Mouse (Mus musculus) intestine, embryonic 15.5 days (tissue): ENCODE results near the gene Dhx15. TPM values are rescaled to one million over a fixed set of nuclear protein-coding genes. Genes with fewer than 3 reads are reported as not detected.
"Not testable (repeated sequence)": the region's sequence is repeated elsewhere in the genome, so short reads cannot be mapped to it uniquely, and the experiment has no call there.

ENCODE experiments used
- ATAC-seq: fragments of 200-750 bp; cut with Nextera tagmentation; 2 replicates; pipeline ENCODE4 v1.8.0; 2017; ENCODE audit warnings: moderate TSS enrichment, moderate library complexity
- H3K27ac ChIP-seq: fragments of 300-500 bp; sonication (generic); 2 replicates; pipeline ENCODE4 v1.5.1; 2015; ENCODE audit warnings: mild to moderate bottlenecking, inconsistent platforms
- H3K27me3 ChIP-seq: fragments of 300-500 bp; sonication (generic); replicated peaks from 2 replicates; pipeline ENCODE4 v1.6.1; 2015; ENCODE audit warnings: inconsistent platforms
- H3K36me3 ChIP-seq: fragments of 300-500 bp; sonication (generic); 2 replicates; pipeline ENCODE4 v1.6.1; 2015; ENCODE audit warnings: inconsistent platforms
- H3K4me1 ChIP-seq: fragments of 300-500 bp; sonication (generic); replicated peaks from 2 replicates; pipeline ENCODE4 v1.6.1; 2015; ENCODE audit warnings: inconsistent platforms
- H3K4me2 ChIP-seq: fragments of 300-500 bp; sonication (generic); replicated peaks from 2 replicates; pipeline ENCODE4 v1.6.1; 2015; ENCODE audit warnings: mild to moderate bottlenecking, inconsistent platforms
- H3K4me3 ChIP-seq: fragments of 300-500 bp; sonication (generic); replicated peaks from 2 replicates; pipeline ENCODE4 v1.5.1; 2015; ENCODE audit warnings: inconsistent platforms
- H3K9ac ChIP-seq: fragments of 300-500 bp; sonication (generic); 2 replicates; pipeline ENCODE4 v1.6.1; 2015; ENCODE audit warnings: inconsistent platforms
- H3K9me3 ChIP-seq: fragments of 300-500 bp; sonication (generic); 2 replicates; pipeline ENCODE4 v1.6.1; 2016; ENCODE audit warnings: inconsistent platforms
- WGBS: fragments of 180-500 bp; shearing (Covaris S2); methylation state at CpG from one replicate; pipeline ENCODE4 v1.1.7; 2015; 5-methylcytosine and 5-hydroxymethylcytosine counted together
- polyA plus RNA-seq: library from polyadenylated mRNA; unstranded; fragments of >200 nt; fragmentation: Nextera tagmentation; extraction: Ambion mirVana; gene quantifications from 2 replicates; pipeline ENCODE4 v1.2.1, GENCODE M21; 2015

Dhx15 gene
- polyA plus RNA-seq = 138 and 146 TPM in 2 replicates

- peak within 1 kb of the TSS; percentile 96 for H3K27ac ChIP-seq
- H3K9me3 ChIP-seq = no peaks in the 10 kb centered on the region
- no peaks in the 10 kb centered on the region for H3K36me3 ChIP-seq
- H3K4me1 ChIP-seq = peaks cover 14% of the 10 kb centered on the region
- H3K27me3 ChIP-seq = no peaks in the 10 kb centered on the region
- peak; percentile 97 for ATAC-seq
- under 1% methylated on average over 53 of the region's 53 CpGs for WGBS
- peak within 1 kb of the TSS; percentile 64 for H3K4me2 ChIP-seq
- H3K4me3 ChIP-seq = peak within 1 kb of the TSS; percentile 99
- peak within 1 kb of the TSS; percentile 99 for H3K9ac ChIP-seq
Observed at GRCm38 (mm10) chr5:52190371-52191179, at the start of gene Dhx15. Gene Dhx15 (minus strand): TSS chr5:52190514.

DNA sequence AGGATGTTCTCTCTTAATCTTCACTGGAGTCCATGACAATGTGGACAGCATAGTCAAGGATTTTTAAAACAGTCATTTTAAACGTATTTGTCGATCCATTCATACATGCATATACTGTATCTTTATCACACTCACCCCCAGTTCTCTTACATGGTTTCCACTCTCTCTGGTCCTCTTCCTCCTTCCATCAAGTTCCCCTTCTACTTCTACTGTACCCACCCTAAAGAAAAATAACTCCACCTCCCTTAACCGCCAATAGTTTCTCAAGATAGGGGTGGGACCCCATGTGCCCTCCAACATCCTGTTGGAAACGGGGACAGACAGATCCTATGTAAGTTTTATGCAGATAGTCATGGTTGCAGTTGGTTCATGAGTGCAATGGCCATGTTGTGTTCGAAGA, 48.6 kb upstream of the Dhx15 start:
- no peaks in the 10 kb centered on the region for H3K36me3 ChIP-seq
- ATAC-seq = no peak
- H3K4me3 ChIP-seq = no peak overlapping the region
- no peak overlapping the region for H3K4me2 ChIP-seq
- H3K27ac ChIP-seq = no peak overlapping the region
- H3K27me3 ChIP-seq = no peaks in the 10 kb centered on the region
- no peaks in the 10 kb centered on the region for H3K9me3 ChIP-seq
- WGBS = 89% methylated on average over 5 of the region's 5 CpGs
- H3K4me1 ChIP-seq = no peaks in the 10 kb centered on the region; the same call in 1 of the 2 replicates
- no peak overlapping the region for H3K9ac ChIP-seq

DNA sequence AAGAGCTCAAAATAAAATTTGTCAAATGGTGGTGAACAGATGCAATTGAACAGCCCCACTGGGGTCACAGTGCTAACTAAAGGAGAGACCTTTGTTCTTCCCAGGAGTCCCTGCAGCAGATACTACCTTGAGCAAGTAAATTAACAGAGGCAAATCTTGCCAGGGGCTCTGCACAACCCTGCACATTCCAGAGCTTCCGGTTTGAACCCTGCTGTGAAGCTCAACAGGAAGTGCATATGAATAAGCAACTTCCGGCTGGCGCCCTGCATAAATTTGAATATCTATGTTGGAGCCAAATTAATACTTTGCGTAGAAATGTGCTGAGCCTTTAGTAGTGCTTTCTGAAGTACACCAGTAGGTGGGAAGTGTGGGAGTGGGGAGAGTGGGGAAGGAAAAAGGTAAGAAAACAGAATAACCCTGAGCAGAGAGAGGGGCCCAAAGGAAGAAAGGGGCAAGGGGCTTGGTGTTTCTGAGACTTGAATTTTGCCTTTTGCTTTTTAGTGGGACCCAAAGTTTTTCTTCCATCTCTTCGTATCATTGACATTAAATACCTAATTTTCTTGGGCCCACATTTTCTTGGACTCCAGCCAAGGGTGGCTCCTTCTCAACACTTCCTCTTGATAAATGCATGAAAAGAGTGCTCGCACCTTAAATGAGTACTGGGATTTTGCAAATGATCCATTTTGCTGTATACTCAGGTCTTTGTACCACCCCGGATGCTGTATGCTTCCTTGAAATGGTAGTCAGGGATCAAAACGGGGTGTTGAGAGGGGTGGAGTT, 47.8 kb upstream of the Dhx15 start:
- Histone ChIP-seq H3K9me3 (no peaks in the 10 kb centered on the region), H3K4me1 (no peaks in the 10 kb centered on the region; the same call in 1 of the 2 replicates), H3K9ac (no peak overlapping the region), H3K4me3 (no peak overlapping the region), H3K27ac (no peak overlapping the region), H3K4me2 (no peak overlapping the region), H3K27me3 (no peaks in the 10 kb centered on the region), H3K36me3 (no peaks in the 10 kb centered on the region)
- 72% methylated on average over 8 of the region's 8 CpGs for WGBS
- ATAC-seq = 0 out of 2 replicates have a peak, but pooled peaks have one; percentile 28

DNA sequence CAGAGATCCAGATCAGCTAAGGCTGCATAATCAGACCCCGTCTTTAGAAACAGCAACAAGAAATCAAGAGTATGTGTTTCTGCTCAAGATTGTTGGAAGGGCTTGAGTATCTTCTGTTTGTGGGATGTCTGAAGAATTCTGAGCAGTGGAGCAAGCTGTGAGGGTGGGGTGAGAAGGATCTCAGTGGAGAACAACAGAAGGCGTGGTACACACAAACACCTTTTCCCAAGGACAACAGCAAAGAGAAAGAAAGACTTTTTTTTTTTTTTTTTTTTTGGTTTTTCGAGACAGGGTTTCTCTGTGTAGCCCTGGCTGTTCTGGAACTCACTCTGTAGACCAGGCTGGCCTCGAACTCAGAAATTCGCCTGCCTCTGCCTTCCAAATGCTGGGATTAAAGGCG, 46.3 kb upstream of the Dhx15 start:
- not testable (repeated sequence) for H3K4me2 ChIP-seq, H3K27me3 ChIP-seq, H3K9me3 ChIP-seq, H3K4me3 ChIP-seq, H3K4me1 ChIP-seq, H3K9ac ChIP-seq, H3K36me3 ChIP-seq, H3K27ac ChIP-seq, ATAC-seq
- 82% methylated on average over 6 of the region's 6 CpGs for WGBS

- H3K9ac ChIP-seq = no peak overlapping the region
- no peak overlapping the region for H3K4me2 ChIP-seq
- no peaks in the 10 kb centered on the region for H3K9me3 ChIP-seq
- peak; percentile 53 for ATAC-seq
- H3K4me1 ChIP-seq = no peaks in the 10 kb centered on the region; the same call in 1 of the 2 replicates
- peak overlapping the region; percentile 3; the same call in 1 of the 2 replicates for H3K27ac ChIP-seq
- WGBS = 32% methylated on average over 7 of the region's 7 CpGs
- no peaks in the 10 kb centered on the region for H3K27me3 ChIP-seq
- no peaks in the 10 kb centered on the region for H3K36me3 ChIP-seq
- H3K4me3 ChIP-seq = no peak overlapping the region
Observed at GRCm38 (mm10) chr5:52234570-52234969, 44.3 kb upstream of the Dhx15 start.

GRCm38 (mm10) chr5:52233891-52234290, 43.6 kb upstream of the Dhx15 start:
- no peak for ATAC-seq
- no peaks in the 10 kb centered on the region for H3K9me3 ChIP-seq
- WGBS = 28% methylated on average over 2 of the region's 2 CpGs
- no peaks in the 10 kb centered on the region for H3K36me3 ChIP-seq
- no peak overlapping the region for H3K9ac ChIP-seq
- 0 out of 2 replicates have a peak overlapping the region, but pooled peaks have one; percentile 3 for H3K27ac ChIP-seq
- no peaks in the 10 kb centered on the region; the same call in 1 of the 2 replicates for H3K4me1 ChIP-seq
- no peaks in the 10 kb centered on the region for H3K27me3 ChIP-seq
- H3K4me3 ChIP-seq = no peak overlapping the region
- H3K4me2 ChIP-seq = no peak overlapping the region

GRCm38 (mm10) chr5:52232611-52233010, 42.3 kb upstream of the Dhx15 start:
- Histone ChIP-seq H3K4me3 (no peak overlapping the region), H3K27me3 (no peaks in the 10 kb centered on the region), H3K36me3 (no peaks in the 10 kb centered on the region), H3K4me1 (no peaks in the 10 kb centered on the region; the same call in 1 of the 2 replicates), H3K27ac (no peak overlapping the region), H3K4me2 (no peak overlapping the region), H3K9ac (no peak overlapping the region), H3K9me3 (no peaks in the 10 kb centered on the region)
- WGBS = 71% methylated on average over 2 of the region's 2 CpGs
- no peak for ATAC-seq

DNA sequence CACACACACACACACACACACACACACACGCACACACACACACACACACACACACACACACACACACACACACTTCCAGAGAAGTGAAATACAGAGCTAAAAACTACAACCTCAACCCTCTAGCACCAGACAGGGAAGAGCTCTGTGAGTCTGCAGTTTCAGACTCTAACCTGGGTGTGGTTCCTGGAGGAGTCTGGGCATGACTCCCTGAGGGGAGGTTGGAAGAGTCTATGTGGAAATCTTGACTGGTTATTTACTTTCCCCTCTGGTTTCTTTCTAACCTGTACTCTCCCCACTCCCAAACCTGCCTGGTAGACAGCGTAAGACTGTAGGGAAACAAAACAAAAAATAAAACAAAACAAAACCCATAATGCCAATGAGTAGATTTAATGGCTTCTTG, 41.9 kb upstream of the Dhx15 start:
- WGBS = 82% methylated on average over 2 of the region's 2 CpGs
- Histone ChIP-seq H3K27me3 (no peaks in the 10 kb centered on the region), H3K36me3 (no peaks in the 10 kb centered on the region), H3K4me2 (no peak overlapping the region), H3K4me1 (no peaks in the 10 kb centered on the region; the same call in 1 of the 2 replicates), H3K4me3 (no peak overlapping the region), H3K9me3 (no peaks in the 10 kb centered on the region), H3K27ac (no peak overlapping the region), H3K9ac (no peak overlapping the region)
- ATAC-seq = 0 out of 2 replicates have a peak, but pooled peaks have one; percentile 55

DNA sequence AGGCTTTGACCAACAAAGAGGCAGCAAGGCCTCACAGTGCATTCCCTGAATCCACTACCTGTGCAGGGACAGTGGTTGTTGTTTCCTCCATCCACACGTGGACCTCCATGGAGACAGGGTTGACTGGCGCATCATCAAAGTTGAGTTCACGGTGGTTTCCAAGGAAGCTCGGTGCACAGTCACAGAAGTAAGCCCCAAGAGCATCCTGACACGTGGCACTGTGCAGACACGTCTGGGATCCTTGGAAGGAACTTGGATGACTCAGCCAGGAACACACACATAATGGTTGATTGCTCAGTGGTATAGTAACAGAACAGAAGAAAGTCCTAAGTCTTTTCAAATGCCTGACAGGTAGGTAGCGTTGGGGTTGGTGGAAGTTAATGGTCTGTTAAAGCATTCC, 40.2 kb upstream of the Dhx15 start:
- ATAC-seq = no peak

GRCm38 (mm10) chr5:52226677-52227076, 36.4 kb upstream of the Dhx15 start:
- Histone ChIP-seq H3K36me3 (no peaks in the 10 kb centered on the region), H3K9me3 (no peaks in the 10 kb centered on the region), H3K27me3 (no peaks in the 10 kb centered on the region), H3K27ac (no peak overlapping the region), H3K9ac (no peak overlapping the region), H3K4me1 (no peaks in the 10 kb centered on the region), H3K4me2 (no peak overlapping the region), H3K4me3 (no peak overlapping the region)
- no peak for ATAC-seq
- 82% methylated on average over 3 of the region's 3 CpGs for WGBS

More for the DNA sequence above, 40.2 kb upstream of the Dhx15 start:
- Histone ChIP-seq H3K4me1 (no peaks in the 10 kb centered on the region; the same call in 1 of the 2 replicates), H3K9me3 (no peaks in the 10 kb centered on the region), H3K4me2 (no peak overlapping the region), H3K4me3 (no peak overlapping the region), H3K36me3 (no peaks in the 10 kb centered on the region), H3K27me3 (no peaks in the 10 kb centered on the region), H3K9ac (no peak overlapping the region), H3K27ac (no peak overlapping the region)
- WGBS = 85% methylated on average over 7 of the region's 7 CpGs

DNA sequence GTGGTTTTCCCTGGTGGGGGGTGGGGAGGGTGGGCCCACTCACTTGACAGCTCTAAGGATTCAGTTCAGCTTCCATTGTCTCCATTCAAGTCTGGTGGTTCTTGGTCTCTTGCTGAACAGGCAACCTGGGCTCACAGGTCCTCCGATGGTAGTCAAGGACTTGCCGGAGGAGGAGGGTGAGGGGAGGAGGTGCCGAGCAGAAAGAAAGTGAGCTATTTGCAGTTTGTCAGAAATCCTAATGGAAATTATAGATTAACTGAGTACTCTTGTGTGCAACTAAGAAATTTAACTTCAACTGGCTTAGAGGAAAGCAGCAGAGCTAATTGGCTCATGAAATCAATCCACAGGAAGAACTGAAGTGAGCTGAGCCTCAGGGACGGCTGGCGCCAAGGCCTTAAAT, 31.3 kb upstream of the Dhx15 start:
- no peak overlapping the region for H3K4me3 ChIP-seq
- no peak overlapping the region for H3K27ac ChIP-seq
- no peak overlapping the region for H3K9ac ChIP-seq
- no peaks in the 10 kb centered on the region for H3K27me3 ChIP-seq
- H3K4me1 ChIP-seq = no peaks in the 10 kb centered on the region
- no peaks in the 10 kb centered on the region for H3K36me3 ChIP-seq
- WGBS = 89% methylated on average over 5 of the region's 5 CpGs
- no peak for ATAC-seq
- H3K9me3 ChIP-seq = no peaks in the 10 kb centered on the region
- H3K4me2 ChIP-seq = no peak overlapping the region

GRCm38 (mm10) chr5:52220013-52220804, 29.9 kb upstream of the Dhx15 start:
- H3K36me3 ChIP-seq = no peaks in the 10 kb centered on the region

More at GRCm38 (mm10) chr5:52220013-52220804, 29.9 kb upstream of the Dhx15 start:
- no peak for ATAC-seq
- H3K4me1 ChIP-seq = no peaks in the 10 kb centered on the region
- H3K9me3 ChIP-seq = no peaks in the 10 kb centered on the region
- WGBS = 70% methylated on average over 14 of the region's 14 CpGs
- no peak overlapping the region for H3K4me2 ChIP-seq
- H3K4me3 ChIP-seq = no peak overlapping the region
- no peaks in the 10 kb centered on the region for H3K27me3 ChIP-seq
- H3K9ac ChIP-seq = no peak overlapping the region
- no peak overlapping the region for H3K27ac ChIP-seq
